Mouse (Mus musculus): ENCODE measurements around the gene Smug1. TPM values are rescaled to one million over a fixed set of nuclear protein-coding genes. Genes with fewer than 3 reads are reported as not detected.

The Smug1 gene
- 10 to 100 TPM; 14.3 to 22.9 (median 15.7) TPM for total RNA-seq (2022)

DNA sequence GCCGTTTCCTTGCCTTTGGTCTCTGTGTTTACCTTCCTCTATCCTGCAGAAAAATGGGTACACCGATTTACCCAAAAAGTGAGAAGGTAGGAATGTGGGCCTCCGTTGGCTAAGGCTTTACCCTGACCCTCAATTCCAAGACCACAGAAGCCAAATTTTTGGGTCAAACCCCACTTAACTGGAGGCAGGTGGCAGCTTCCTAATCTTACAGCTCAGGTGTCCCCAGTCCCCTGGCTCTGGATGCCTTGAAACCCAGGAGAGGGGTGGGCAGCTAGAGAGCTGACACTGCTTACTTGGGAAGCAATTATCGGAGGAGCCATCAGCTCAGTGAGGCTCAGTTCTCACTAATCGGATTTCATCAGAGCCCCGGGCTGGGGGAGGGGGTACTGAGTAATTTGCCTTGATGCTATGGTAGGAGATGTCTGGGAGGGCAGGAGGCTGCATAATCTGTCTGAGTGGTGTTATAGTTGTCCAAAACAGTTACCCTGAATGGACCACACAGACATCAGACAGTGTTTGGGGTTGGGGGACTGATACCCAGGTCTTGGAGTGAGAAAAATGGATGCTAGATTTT, at the start of gene Smug1:
Gene Smug1, minus strand, starts transcription at position 51 of the 574 bp plus-strand sequence.
- no peak for DNase-seq

DNA sequence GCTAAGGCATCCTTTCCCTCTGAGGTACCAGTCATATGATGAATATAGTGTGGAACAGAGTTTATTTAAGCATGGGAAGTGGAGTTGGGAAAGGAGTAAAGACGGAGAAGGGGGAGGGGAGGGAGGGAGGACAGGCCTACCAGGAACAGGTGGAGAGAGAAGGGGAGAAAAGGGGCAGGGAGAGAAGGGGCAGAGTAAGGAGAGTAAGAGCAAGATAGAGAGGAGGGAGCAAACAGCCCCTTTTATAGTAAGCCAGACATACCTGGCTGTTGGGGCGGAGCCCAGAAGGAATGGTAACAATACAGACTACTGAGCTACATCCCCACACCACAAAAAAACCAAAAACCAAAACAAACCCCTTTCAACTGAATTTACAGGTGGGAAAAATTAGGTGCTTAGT, 49.2 kb upstream of the Smug1 start:
- DNase-seq = no peak

DNA sequence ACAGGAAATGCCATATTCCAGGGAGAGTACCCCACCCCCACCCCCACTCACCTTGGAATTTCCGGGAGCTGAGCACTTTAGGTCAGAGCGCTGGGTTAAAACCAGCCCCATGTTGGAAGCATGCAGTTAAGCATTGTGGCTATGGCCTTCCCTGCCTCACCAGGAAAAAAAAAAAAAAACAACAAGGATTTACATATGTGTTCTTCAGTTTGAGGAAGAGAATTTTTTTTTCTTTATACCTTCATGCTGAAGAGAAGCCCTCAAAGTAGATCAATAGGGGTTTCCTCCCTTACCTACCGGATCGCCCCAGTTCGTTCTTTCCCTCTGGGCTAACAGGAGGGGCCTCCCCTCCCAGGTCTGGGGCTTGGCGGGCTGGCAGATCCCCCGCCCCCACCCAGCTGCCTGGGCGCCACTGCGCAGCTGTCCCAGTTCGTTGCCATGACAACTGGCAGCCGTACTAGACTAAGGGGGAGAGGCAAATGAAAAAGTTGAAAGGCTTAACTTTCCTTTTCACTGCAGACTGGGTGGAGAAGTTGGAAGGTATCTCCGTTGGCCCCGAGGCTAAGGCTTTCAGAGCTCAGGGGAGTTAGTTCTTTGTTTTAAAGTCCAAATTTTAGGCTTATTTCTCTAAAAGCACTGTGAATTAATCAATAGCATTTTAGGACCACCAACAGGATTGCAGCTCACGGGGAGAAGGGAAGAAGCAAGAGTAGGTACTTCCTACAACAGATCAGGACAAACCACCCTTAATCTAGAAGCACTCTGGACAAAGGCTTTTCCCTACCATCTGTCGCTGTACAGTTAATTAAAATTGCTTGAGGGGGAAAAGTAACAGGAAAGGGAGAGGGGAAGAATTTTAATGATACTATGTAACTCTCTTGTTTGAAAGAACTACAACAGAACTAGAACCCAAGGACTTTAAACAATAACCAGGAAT, 48.3 kb upstream of the Smug1 start:
- DNase-seq = peak; percentile 83

DNA sequence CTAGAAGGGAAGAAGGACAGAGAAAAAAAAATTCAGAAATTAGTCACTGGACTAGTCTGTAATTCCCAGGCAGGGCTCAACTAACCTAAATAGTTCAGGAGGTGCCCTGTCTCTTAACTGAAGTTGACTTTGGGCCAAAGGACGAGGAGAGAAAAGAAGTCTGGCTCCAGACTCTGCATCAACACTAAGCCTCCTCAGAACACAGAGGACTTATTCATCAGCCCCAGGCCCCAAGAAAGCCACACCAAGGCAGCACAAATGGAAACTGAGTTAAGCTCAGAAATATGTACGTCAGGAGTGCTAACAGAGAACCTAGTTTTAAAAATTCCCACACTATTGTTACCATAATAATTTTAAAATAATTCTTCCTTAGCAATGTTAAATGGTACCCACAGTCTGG, 47.3 kb upstream of the Smug1 start:
- DNase-seq = no peak

DNA sequence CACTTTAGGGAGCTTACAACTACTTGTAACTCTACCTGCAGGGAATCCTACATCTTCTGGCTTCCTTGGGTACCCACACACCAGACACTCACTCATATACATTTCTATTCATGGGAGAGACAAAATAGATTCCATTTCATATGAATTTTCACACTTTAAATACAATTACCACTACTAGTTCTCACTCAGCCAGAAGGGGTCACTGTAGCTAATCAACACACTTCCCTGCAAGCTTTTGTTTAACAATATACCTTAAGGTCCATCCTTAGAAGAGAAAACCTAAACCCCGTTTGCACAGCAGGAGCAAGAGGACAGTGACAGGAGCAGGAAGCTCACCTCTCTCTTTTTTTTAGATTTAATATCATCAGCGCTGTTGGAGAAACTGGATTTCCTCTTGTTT, 38.3 kb upstream of the Smug1 start:
- DNase-seq = no peak

DNA sequence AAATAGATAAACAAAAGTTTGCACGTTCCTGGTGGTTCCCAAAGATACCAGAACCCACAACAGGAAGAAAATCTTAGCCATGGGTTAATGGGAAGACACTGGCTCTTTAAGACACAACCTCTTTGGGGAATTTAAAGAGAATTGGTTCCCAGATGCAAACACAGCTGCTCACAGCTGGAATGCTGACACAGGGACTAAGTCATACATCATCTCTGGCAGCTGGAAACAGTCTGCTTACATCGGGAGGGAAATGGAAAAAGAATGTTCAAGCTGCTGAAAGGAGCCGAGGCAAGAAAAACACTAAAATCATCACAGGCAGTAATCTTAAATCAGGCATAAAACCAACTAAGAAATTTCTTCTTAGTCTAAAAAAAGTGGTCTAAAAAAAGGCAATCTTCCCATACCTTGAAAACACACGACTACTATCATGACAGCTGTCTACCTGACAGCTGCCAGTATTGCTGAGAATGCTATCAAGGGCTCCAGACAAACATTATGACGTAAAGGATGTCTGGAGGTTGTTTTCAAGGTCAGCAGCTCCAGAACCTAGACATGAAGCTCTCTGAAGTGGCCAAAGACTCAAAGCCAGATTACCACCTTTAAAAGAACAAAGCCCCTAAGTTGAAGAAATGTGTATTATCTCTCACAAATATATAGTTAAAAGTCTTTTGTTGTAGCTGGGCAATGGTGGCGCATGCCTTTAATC, 35.3 kb upstream of the Smug1 start:
- DNase-seq = no peak

DNA sequence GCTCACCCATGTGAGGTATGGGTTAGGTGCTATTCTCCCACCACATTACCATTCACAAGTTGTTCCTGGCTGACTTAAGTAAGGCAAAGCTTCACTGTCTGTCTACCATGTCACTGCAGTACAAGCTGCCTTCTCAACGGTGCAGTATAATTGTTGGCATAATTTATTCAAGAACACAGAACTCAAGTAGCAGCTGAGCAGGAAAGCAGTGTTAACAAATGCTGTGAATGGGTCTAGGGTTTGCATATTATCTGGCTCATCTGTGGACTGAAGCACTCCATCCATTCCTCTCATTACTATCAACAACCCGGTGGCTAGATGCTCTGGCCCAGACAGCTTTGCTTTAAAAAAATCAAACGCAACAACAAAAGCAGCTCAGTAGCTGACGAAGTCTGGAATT, 30.9 kb upstream of the Smug1 start:
- DNase-seq = no peak

DNA sequence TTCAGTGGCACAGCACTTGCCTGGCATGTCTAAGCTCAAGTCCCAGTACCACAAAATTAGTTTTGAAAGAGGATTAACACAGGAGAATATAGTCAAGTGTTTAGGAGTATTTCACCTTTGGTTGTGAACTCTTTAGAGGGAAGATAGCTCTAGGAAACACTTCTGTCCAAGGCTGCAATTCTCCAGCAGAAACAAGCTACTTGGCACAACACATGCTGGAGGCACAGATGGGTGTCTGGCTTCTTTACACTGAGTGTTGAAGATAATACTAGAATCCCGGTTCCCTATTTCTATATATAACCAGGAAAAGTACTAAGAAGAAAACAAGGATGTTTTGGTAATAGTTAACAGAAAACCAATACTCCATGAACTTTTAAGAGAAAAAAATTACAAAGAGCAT, 29.9 kb upstream of the Smug1 start:
- no peak for DNase-seq

DNA sequence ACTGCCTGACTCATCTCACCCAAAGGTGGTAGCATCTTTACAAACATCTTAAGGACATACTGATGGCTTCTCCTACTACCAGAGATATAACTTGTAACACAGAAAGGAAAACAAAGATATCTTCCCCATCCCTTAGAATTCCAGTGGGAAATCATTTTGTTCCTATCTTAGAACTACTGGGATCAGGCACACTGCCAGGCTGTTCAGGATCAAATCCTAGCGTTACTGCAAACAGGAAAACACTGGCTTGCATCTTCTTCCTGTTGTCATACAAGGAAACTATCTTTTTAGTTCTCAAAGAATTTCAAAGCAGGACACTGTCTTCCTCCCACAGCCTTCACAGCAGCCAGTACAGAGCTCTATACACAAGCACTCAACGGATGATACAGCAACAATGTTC, 26.7 kb upstream of the Smug1 start:
- DNase-seq = no peak

DNA sequence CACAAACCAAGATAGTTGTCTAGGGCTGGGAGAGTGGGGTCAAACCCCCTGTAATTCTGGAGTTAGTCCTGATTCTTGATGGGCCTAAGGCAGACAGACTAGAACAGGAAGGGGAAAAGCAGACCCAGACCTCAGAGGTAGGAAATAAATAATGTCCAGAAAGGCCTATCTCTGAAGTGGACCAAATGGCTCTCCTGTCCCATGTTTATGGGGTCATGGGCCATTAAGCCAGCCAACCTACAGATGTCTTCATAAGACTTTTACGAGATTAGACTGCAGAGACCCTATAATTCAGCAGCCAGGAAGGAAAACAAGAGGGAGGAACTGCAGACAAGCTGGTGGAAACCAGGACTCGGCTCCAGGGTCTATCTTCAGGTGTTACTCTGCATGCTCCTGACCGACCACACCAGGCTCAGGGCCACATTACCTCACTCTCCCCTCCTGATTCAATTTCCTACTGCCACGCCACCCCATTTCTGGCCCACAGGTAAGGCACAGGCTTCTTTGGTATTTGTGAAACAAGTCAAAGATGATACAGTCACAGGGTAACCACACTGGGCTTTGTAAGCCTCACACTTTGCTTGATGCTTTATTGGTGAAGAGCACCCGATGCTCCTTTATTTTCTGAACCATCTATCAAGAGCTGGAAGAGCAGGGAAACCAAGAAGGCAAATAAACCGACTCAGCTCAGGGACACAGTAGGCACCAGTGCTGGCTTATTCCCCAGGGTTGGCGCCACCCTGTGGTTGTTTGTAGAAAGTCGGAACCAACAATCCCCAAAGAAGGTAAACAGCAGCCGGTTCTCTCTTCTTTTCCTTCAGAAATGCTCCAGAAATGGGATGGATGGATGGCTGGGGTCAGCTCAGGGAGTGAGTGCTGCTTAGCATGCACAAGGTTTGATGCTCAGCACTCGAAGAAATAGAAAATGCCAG, 23.9 kb upstream of the Smug1 start:
- DNase-seq = no peak

DNA sequence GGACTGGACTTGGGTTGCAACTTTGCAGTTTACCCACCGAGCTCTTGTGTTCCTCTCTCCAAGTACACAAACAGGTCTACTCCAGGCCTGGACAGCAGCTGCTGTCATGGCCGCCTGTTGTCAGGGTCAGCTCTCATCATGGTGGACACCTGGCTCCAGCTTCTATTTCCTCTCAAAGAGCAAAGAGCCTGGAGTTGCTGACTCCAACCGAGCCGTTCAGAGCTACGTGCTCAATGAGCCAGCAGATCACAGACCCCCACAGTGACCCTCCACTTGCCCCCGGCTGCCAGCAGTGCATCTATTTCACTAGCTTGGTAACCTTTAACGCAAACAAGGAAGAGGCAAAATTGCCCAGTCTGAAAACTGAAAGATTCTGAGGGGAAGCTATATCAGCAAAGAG, 23.2 kb upstream of the Smug1 start:
- DNase-seq = no peak

DNA sequence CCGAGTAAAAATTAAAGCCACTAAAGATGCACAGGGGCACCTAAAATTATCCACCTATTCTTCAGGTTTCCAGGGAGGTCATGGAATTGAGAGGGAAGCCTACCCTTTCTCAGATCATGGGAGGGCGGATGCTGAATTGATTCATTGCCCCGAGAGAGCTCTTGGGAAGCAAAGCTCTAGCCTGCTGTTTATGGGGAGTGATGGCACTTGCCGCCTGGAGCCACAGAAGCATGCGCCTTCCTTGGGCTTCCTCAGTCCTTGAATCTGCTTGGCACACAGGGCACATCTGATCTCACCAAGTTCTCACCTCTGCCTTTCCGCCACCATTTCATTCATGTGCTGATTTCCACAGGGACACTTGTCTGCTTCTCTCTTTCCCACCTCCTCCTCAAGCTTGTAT, 20.9 kb upstream of the Smug1 start:
- no peak for DNase-seq

DNA sequence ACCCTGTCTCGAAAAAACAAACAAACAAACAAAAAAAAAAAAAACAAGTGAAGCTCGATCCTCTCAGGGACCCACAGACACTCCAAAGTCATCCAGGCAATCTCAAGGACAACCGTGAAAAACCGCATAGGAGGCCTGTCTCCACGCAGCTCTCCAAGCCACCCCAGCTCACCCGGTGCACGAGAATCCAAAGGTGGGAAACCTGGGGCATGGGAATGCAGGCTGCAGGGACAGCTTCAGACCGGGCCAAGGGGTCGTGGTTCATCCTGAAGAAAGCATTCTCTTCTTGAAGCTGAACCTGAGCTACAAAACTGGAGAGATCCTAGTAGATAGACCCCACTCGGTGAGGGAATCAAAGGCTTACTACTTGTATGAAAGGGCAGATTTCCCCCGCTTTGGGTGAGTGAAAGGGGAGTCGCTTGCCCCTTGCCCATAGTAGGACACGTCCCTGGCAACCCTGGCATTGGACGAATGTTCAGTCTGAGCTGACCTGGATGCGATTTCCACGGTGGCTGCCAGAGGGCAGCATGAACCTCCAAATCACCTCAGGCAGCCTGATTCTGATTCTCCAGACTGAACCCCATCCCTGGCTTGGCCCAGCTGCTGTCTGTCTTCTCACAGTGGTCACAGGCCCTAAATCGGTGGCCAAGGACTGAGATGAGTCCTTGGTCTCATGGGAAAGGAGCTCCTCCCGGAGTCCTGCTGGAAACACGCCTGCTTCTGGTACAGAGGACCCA, 18.7 kb upstream of the Smug1 start:
- no peak for DNase-seq

DNA sequence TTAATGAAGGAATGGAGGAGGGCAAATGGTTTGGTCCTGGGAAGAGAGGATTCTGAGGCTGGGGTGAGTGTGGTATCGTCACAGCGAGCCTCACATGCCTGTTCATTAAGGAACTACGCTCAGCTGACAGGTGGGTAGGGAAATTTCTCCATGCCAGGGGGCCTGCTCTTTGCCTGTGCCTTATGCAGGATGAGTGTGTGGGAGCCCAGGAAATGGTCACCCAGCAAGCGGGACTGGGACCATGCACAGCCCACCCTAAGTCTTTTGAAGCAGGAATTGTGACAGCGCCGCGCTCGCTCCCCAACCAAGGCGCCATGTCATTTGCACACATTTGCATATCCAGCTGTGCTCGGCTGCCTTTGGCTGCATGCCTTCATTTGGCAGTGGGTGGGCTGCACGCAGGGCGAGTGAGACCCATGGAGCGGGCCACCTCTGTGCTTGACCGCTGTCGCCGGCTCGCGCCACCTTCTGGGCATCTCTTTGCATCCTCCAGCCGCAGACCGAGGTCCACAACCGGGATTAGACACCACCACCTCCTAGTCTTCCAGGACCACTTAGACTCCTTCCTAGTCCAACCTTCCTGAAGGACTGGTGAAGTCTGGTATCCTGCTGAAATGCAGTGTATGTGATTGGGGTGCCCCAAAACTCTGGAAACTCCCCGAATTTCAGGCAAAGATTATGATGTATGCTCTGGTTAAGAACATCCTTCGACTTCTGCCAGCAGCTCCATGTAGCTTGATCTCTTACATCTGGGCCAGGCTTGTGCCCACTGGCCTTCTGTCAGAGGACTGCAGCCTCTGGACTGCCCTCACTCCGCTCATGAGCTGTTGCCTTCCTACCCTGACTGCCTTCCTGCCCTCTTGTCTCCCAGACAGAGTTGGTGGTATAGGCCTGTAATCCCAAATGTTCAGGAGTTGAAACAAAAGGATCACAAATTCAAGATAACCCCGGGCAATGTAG, 17.0 kb upstream of the Smug1 start:
- no peak for DNase-seq

DNA sequence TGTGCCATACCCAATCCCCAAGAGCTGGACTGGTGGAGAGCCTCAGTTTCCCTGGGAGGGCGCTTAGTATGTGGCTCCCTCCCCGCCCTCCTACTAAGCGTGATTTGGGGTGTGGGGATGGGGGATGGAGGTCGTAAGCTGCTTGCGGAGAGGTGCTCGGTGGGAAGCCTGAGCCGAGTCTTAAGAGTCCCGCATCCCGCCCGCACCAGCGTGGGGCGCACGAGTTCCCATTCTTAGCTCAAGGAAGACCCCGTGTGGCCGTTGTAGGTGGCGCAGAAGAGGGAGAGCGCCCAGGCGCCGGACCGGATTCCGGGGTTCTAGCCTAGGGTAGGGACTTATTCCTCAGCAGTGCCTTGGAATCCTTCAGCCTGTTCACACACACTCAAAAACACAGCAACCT, 16.2 kb upstream of the Smug1 start:
- no peak for DNase-seq

DNA sequence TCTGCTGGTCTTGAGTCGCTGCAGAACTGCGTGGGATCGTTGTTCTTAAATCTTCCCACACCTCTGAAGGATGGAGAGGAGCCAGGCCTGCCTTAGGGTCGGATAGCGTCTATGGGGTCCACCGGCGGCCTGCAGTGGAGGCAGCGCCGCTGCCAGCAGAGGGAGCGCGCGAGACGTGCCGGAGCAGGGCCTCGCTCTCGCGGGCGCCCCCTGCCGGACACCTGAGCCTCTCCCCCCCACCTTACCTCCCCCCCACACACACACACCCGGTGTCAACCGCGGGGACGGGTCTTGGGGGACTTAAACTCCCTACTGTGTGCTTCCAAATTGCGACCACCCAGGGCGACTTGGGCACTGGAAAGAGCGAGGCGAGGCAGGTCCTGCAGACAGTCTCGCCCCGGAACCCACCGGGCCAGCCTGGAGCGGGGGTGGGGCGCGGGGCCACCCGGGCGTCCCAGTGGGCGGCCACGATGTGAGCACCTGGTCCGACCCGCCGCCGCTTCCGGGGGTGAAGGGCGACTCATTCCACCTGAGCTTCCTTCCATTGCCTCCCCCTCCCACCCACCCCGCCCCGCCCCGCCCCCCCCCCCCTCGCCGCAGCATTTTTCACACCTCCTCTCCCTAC, 15.4 kb upstream of the Smug1 start:
- no peak for DNase-seq

DNA sequence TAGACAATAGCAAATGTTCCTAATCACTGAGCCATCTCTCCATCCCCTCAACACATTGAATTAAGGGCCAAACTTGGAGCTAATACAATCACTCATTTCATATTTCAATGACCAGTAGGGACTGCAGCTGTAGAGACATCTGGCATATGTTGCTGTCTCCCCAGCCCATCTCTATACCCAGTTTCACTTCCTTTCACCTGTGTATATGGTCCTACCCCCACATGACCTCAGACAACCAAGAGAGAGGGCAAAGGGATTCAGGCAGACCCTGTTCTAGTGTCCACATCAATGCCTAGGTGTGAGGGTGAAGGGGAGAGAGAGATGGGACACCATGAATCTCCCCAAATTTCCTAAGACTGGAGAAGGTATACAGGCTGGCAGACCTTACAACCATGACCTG, 13.5 kb upstream of the Smug1 start:
- DNase-seq = no peak

DNA sequence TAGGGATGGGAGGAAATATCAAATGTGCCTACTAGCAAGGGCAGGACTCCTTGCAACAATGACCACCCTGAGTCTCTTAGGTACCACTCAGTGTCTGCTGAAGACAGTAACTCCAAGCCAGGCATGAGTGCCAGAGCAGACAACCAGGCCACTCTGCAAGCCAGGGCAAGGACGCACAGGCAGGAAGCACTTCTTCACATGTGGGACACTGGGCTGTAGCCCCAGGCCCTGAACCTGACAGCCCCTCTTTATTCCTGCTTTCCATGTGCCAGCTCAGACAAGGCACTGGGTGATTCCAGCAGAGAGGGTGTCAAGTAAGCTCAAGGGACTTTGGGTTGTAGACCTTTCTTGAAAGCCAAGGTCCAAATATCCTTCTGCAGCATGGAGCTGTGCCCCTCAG, 11.9 kb upstream of the Smug1 start:
- no peak for DNase-seq

DNA sequence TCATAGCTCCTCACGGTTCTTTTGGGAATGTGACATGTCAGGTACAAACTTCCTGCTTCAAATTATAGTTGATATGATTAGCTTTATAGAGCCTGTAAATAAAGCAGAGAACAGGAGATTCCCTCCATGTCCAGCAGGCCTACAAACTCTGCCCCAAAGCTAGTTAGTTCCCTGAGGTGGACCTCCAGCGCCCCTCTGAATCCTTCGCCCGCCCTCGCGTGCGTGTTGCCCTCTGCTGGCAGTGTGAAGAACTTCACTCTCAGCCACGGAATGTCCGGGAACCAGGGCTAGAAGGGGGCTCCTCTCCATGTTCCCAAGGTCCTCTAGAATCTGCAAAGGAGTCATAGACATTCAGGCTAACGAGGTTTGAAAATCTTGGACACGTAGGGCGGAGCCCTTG, 11.2 kb upstream of the Smug1 start:
- no peak for DNase-seq

DNA sequence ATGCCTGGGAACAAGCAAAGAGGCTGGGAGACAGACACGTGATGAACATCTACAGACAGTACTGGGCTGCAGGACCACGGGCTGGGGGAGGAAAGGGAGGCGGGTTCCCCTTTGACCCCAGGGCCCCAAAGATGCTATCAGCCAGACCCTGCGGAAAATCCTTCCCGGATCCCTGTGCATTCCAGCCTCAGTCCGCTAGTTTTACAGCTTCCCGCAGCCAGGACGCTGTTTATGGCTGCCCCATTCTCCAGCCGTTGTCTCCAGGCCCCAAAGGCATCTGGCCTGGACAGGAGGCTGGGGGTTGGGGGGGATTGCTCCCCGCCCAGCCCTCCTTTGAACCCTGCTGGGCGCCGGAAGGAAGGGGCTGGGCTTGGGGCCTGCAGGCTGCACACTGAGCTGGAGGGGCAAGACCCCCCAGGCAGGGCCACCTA, 10.7 kb upstream of the Smug1 start:
- no peak for DNase-seq

Data from adrenal gland, adult 8-10 months (tissue).